Mouse (Mus musculus) heart, embryonic 10.5 days (tissue): Measurements from ENCODE around the gene Chst8. TPM values are rescaled to one million over a fixed set of nuclear protein-coding genes. Genes with fewer than 3 reads are reported as not detected.

ENCODE experiments used
- DNase-seq: peaks from one replicate; pipeline ENCODE4 v3.0.0-alpha.2; 2017; ENCODE audit warnings: low spot score
- H3K27ac ChIP-seq: fragments of 300-500 bp; sonication (generic); 2 replicates; pipeline ENCODE4 v1.5.1; 2016; ENCODE audit warnings: mild to moderate bottlenecking
- H3K27me3 ChIP-seq: fragments of 300-500 bp; sonication (generic); 2 replicates; pipeline ENCODE4 v1.6.1; 2016; ENCODE audit warnings: mild to moderate bottlenecking; ENCODE audit not compliant: poor library complexity, insufficient read depth, severe bottlenecking
- H3K36me3 ChIP-seq: fragments of 300-500 bp; sonication (generic); 2 replicates; pipeline ENCODE4 v1.6.1; 2016; ENCODE audit warnings: mild to moderate bottlenecking, moderate library complexity
- H3K4me1 ChIP-seq: fragments of 300-500 bp; sonication (generic); 2 replicates; pipeline ENCODE4 v1.6.1; 2016; ENCODE audit warnings: mild to moderate bottlenecking
- H3K4me3 ChIP-seq: fragments of 300-500 bp; sonication (generic); 2 replicates; pipeline ENCODE4 v1.5.1; 2016; ENCODE audit warnings: mild to moderate bottlenecking, moderate library complexity
- H3K9me3 ChIP-seq: fragments of 300-500 bp; sonication (generic); 2 replicates; pipeline ENCODE4 v1.6.1; 2016; ENCODE audit warnings: mild to moderate bottlenecking, moderate library complexity
- WGBS: fragments of 180-500 bp; shearing (Covaris S2); methylation state at CpG from one replicate; pipeline ENCODE4 v1.1.7; 2016; 5-methylcytosine and 5-hydroxymethylcytosine counted together
- polyA plus RNA-seq: library from polyadenylated mRNA; unstranded; fragments of >200 nt; fragmentation: Nextera tagmentation; extraction: Ambion mirVana; gene quantifications from 2 replicates; pipeline ENCODE4 v1.2.1, GENCODE M21; 2016

The Chst8 gene
- 1.4 and 2.1 TPM in 2 replicates for polyA plus RNA-seq

DNA sequence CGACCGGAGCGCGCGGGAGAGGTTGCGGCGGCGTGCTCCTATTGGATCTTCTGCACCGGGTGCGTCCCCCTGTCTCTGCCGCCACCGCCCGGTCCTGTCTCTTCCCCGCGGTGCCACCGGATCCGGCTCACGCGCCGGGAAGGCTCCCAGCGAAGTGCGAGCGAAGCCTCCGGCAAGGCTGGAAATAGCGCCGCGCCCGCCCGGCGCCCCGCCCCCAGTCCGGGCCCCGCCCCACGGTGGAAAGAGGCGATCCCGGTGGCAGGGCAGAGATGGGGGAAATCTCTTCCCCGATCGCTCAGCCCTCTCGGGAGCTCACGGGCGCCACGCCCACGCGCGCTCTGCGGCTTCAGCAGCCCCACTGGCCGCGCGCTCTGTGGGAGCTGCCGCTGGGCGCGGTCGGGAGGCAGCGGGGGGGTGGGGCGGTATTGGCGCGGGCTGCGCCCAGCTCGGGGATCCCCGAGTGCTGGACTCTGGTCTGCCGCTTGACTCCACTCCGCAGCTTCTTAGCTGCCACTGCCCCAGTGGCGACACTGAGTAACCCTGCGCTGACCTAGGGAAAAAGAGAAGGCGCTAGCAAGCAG is at the start of gene Chst8:
Gene Chst8 (minus strand): TSS at position 181 of the 581 bp plus-strand sequence.
- H3K27ac ChIP-seq, result peak within 1 kb of the TSS; percentile 77

DNA sequence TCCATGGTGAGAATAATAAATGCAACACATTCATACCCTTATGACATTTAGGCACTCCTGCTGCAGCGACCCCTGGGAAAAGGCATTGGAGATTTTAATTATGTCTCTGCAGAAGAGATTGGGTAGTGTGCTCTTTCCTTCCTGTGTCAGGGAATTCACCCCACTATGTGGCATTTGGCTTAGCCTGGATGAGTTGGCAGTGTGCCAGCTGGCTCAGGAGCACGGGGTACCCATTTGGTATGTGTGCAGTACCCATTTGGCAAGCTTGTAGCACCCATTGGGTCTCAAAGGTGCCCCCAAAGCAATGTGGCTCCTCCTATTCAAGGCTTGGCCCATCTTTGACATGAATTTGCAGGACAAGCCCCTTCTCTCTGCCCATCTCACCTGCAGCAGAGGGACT is 45.8 kb upstream of the Chst8 start:
- Histone ChIP-seq H3K27ac (no peak overlapping the region), H3K4me1 (peaks cover 6% of the 10 kb centered on the region; the same call in 1 of the 2 replicates), H3K27me3 (no peaks in the 10 kb centered on the region), H3K4me3 (no peak overlapping the region), H3K9me3 (no peaks in the 10 kb centered on the region), H3K36me3 (no peaks in the 10 kb centered on the region)
- 73% methylated on average over 2 of the region's 2 CpGs for WGBS
- DNase-seq, result no peak

More for the DNA sequence above, at the start of gene Chst8:
- Histone ChIP-seq H3K27me3 (peaks cover 83% of the 10 kb centered on the region), H3K4me1 (peaks cover 27% of the 10 kb centered on the region), H3K36me3 (no peaks in the 10 kb centered on the region), H3K9me3 (no peaks in the 10 kb centered on the region), H3K4me3 (peak within 1 kb of the TSS; percentile 77)
- peak; percentile 83 for DNase-seq
- WGBS, result under 1% methylated on average over 64 of the region's 65 CpGs

- 77% methylated on average over 6 of the region's 6 CpGs for WGBS
- DNase-seq, result no peak
- H3K36me3 ChIP-seq, result no peaks in the 10 kb centered on the region
- H3K27ac ChIP-seq, result no peak overlapping the region
- no peak overlapping the region for H3K4me3 ChIP-seq
- H3K9me3 ChIP-seq, result no peaks in the 10 kb centered on the region
- H3K27me3 ChIP-seq, result no peaks in the 10 kb centered on the region
- peaks cover 6% of the 10 kb centered on the region; the same call in 1 of the 2 replicates for H3K4me1 ChIP-seq
Measured at GRCm38 (mm10) chr7:34854781-34855352, 42.4 kb upstream of the Chst8 start.

DNA sequence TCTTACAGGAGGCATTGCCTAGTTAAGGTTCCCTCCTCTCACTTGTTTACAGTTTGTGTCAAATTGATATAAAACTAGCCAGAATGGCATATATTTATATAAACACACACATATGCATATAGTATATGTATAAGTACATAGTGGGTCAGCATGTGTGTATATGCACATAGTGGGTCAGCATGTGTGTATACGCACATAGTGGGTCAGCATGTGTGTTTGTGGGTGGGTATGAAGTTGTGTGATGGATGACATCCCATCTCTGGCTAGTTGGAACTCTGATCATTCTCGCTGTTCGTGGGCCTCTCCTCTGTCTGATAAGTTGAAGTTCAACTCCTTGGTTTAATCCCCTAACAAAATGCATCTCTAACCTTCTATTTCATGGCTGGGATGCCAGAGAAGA is 40.9 kb upstream of the Chst8 start:
- DNase-seq, result no peak
- Histone ChIP-seq H3K27me3 (no peaks in the 10 kb centered on the region), H3K9me3 (no peaks in the 10 kb centered on the region), H3K4me1 (peaks cover 6% of the 10 kb centered on the region; the same call in 1 of the 2 replicates), H3K27ac (no peak overlapping the region), H3K36me3 (no peaks in the 10 kb centered on the region), H3K4me3 (no peak overlapping the region)
- 78% methylated on average over 3 of the region's 3 CpGs for WGBS

- DNase-seq, result no peak
Measured at GRCm38 (mm10) chr7:34849660-34850059, 37.1 kb upstream of the Chst8 start.

GRCm38 (mm10) chr7:34848811-34849210 is 36.3 kb upstream of the Chst8 start:
- no peak for DNase-seq
- Histone ChIP-seq H3K27ac (no peak overlapping the region), H3K4me1 (no peaks in the 10 kb centered on the region), H3K9me3 (no peaks in the 10 kb centered on the region), H3K27me3 (no peaks in the 10 kb centered on the region), H3K4me3 (no peak overlapping the region), H3K36me3 (no peaks in the 10 kb centered on the region)
- WGBS, result 92% methylated on average over 4 of the region's 4 CpGs

More at GRCm38 (mm10) chr7:34849660-34850059, 37.1 kb upstream of the Chst8 start:
- WGBS, result 32% methylated on average over 10 of the region's 10 CpGs
- no peaks in the 10 kb centered on the region for H3K9me3 ChIP-seq
- no peaks in the 10 kb centered on the region for H3K36me3 ChIP-seq
- no peaks in the 10 kb centered on the region for H3K4me1 ChIP-seq
- H3K27ac ChIP-seq, result no peak overlapping the region
- H3K27me3 ChIP-seq, result no peaks in the 10 kb centered on the region
- H3K4me3 ChIP-seq, result no peak overlapping the region

DNA sequence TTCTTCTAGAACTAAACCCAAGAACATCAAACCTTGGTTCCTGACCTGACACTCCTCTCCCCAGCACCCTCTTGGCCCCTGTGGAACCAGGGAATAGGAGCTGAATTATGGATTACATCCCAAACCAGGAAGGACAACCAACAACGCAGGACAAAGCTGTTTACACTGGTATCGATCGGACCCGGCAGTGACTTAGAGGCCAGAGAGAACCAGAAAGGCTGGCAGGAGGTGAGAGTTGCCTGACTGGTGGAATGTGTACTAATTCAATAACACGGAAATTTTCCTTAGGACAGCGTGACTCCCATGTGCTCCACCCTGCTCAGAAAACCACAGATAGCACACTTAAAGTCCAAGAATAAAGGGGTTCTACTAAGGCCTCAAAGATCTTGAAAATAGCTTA is 35.4 kb upstream of the Chst8 start:
- no peaks in the 10 kb centered on the region for H3K9me3 ChIP-seq
- no peak overlapping the region for H3K27ac ChIP-seq
- H3K27me3 ChIP-seq, result no peaks in the 10 kb centered on the region
- 89% methylated on average over 6 of the region's 6 CpGs for WGBS
- H3K4me1 ChIP-seq, result no peaks in the 10 kb centered on the region
- no peak overlapping the region for H3K4me3 ChIP-seq
- H3K36me3 ChIP-seq, result no peaks in the 10 kb centered on the region
- DNase-seq, result no peak

DNA sequence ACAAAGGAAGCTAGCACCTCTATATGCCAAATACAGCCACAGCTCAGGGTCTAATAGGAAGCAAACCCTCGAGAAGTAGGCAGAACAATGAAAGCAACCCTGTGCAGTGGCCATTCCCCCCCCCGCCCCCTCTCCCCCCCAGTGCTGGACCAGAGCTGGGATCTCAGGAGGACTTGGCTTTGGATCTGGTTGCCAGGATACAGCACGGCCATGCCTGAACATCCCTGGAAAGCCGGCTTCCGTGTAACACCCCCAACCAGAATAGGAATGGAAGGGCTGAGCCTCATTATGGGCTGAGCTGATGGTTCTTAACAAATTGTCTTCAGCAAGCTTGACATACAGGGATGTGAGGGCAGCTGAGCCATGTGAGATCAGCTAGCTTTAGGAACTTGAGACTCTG is 34.9 kb upstream of the Chst8 start:
- Histone ChIP-seq H3K27ac (no peak overlapping the region), H3K27me3 (no peaks in the 10 kb centered on the region), H3K9me3 (no peaks in the 10 kb centered on the region), H3K36me3 (no peaks in the 10 kb centered on the region), H3K4me1 (no peaks in the 10 kb centered on the region), H3K4me3 (no peak overlapping the region)
- no peak for DNase-seq
- WGBS, result 75% methylated on average over 5 of the region's 5 CpGs

DNA sequence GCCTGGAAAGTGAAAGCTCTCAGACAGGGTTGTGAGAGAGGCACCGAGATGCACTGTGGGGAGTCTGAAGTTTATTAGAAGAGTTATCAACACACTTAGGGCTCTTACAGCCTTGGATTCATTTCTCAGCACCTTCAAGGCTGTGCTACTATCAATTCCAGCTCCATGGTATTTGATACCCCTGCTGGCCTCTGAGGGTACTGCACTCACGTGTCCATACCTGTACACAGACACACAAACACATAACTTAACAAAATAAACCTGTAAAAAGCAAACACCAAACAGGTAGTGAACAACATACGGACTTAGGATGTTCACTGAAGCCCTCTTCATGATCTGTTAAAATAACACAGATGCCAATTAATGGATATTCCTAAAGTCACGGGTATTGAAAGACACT is 26.2 kb upstream of the Chst8 start:
- H3K27me3 ChIP-seq, result no peaks in the 10 kb centered on the region
- no peak overlapping the region for H3K4me3 ChIP-seq
- no peaks in the 10 kb centered on the region for H3K36me3 ChIP-seq
- no peak for DNase-seq
- H3K27ac ChIP-seq, result no peak overlapping the region
- no peaks in the 10 kb centered on the region for H3K9me3 ChIP-seq
- 87% methylated on average over 4 of the region's 4 CpGs for WGBS
- H3K4me1 ChIP-seq, result no peaks in the 10 kb centered on the region

DNA sequence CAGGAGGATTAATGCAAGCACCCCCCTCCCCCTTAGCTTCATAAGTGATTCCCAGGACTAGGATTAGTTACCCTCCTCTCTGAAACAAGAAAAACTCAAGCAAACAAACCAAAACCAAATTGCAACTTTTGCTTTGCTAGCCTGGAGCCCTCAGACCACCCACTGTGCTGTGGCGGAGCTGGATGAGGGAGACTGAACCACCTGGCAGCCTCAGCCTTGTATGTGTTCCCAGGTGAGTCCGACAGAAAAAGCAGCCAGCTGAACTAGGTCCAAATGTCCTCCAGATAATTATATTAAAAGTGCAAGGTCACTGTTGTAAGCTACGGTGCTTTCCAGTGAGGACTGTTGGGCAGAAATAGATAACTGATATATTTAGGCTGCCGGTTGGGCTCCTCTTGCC is 25.7 kb upstream of the Chst8 start:
- no peak for DNase-seq
- Histone ChIP-seq H3K27ac (no peak overlapping the region), H3K36me3 (no peaks in the 10 kb centered on the region), H3K27me3 (no peaks in the 10 kb centered on the region), H3K4me1 (no peaks in the 10 kb centered on the region), H3K9me3 (no peaks in the 10 kb centered on the region), H3K4me3 (no peak overlapping the region)
- WGBS, result 80% methylated on average over 4 of the region's 4 CpGs

DNA sequence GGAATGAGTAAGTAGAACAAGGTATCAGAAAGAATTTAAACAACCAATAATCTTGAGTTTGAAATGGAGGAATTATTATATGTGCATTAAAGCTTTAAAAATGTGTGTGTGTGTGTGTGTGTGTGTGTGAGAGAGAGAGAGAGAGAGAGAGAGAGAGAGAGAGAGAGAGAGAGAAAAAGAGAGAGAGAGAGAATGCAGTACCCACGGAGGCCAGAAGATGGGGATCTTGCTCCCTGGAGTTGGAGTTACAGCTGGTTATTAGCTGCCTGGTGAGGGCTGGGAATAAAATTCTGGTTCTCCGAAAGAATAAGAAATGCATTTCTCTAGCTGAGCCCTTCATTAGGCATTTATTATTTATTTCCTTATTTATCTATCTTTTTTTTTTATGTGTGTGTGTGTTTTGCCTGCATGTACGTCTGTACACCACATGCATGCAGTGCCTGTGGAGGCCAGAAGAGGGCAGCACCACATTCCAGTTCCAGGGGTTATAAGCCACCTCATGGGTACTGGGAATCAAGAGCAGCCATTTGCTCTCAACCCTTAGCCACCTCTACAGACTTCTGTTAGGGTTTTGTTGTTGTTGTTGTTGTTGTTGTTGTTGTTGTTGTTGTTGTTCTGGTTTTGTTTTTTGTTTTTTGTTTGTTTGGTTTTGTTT is 13.9 kb upstream of the Chst8 start:
- 43% methylated on average over 3 of the region's 3 CpGs for WGBS
- Histone ChIP-seq H3K9me3 (no peaks in the 10 kb centered on the region), H3K36me3 (no peaks in the 10 kb centered on the region), H3K27me3 (no peaks in the 10 kb centered on the region), H3K4me1 (no peaks in the 10 kb centered on the region), H3K4me3 (no peak overlapping the region), H3K27ac (no peak overlapping the region)
- DNase-seq, result no peak

DNA sequence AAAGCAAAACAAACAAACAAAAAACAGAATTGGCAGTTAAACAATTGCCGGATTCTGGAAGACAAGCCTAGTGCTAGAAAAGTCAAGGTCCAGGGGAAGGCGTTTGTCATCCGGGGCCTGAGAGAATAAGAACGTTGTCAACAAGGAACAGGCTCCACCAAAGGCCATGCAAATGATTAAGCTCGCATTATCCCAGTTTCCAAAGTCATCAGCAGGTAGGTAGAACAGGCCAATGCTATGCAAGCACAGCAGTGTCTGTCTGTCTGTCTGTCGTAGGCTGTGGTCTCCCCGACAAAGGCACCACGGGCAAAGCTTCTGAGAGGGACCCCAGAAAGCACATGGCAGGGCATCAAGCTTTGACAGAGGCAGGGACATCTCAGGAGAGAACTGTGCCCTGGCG is 9.1 kb upstream of the Chst8 start:
- WGBS, result 76% methylated on average over 9 of the region's 9 CpGs
- no peak overlapping the region for H3K27ac ChIP-seq
- peaks cover 5% of the 10 kb centered on the region; the same call in 1 of the 2 replicates for H3K27me3 ChIP-seq
- no peaks in the 10 kb centered on the region for H3K9me3 ChIP-seq
- H3K4me3 ChIP-seq, result no peak overlapping the region
- peaks cover 4% of the 10 kb centered on the region for H3K4me1 ChIP-seq
- no peak for DNase-seq
- no peaks in the 10 kb centered on the region for H3K36me3 ChIP-seq

DNA sequence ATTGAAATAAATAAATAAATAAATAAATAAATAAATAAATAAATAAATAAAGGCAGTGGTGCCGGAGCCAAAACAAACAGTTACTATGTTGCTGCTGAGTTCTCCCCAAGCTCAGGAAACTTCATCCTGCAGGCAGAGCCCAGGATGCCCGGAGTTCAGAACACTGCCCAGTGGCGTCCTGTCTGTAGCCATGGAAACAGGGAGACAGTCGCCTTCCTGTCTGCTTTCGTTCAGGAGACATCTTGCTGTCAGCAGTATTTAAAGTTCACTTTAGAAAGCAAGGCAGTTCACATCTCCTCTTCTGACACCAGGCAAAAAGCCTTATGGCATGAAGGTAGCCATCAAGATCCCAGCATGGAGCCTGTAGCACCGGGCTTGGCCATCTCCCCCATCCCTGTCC is 8.0 kb upstream of the Chst8 start:
- Histone ChIP-seq H3K4me1 (peaks cover 4% of the 10 kb centered on the region), H3K36me3 (no peaks in the 10 kb centered on the region), H3K4me3 (no peak overlapping the region), H3K27ac (no peak overlapping the region), H3K27me3 (peaks cover 5% of the 10 kb centered on the region; the same call in 1 of the 2 replicates), H3K9me3 (no peaks in the 10 kb centered on the region)
- no peak for DNase-seq
- WGBS, result 28% methylated on average over 6 of the region's 6 CpGs
